Mouse (Mus musculus): ENCODE measurements around the gene Ranbp9.
"Not testable (repeated sequence)": the region's sequence is repeated elsewhere in the genome, so short reads cannot be mapped to it uniquely, and the experiment has no call there.

Gene Ranbp9

GRCm38 (mm10) chr13:43496660-43497059, 15.6 kb upstream of the Ranbp9 start:
- no peak for DNase-seq (ENCODE audit: extremely low spot score, low read depth, low spot score)

- DNase-seq (ENCODE audit: extremely low spot score, low read depth, low spot score): no peak
These were observed 14.6 kb upstream of the Ranbp9 start for GRCm38 (mm10) chr13:43495645-43496044.

DNA sequence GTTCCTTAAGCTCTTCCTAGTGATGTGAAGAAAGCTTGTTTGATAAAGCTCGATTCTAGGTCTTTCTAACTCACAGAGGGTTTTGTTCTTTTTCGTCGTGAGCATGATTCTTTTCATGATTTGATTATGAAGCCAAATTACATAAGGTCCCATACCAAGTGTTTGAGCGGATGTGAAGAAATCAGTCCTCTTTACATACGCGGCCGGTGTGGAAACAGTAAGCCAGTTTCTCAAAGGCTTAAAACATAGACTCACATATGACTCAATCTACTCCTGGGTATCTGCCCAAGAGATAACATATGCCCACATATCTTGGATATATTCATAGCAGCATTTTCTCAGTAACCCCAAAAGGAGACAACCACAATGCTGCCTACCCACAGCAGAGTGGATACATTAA, 12.6 kb upstream of the Ranbp9 start:
- DNase-seq (ENCODE audit: extremely low spot score, low read depth, low spot score): no peak

- DNase-seq (ENCODE audit: extremely low spot score, low read depth, low spot score): no peak
These were observed 12.0 kb upstream of the Ranbp9 start for GRCm38 (mm10) chr13:43493058-43493481.

DNA sequence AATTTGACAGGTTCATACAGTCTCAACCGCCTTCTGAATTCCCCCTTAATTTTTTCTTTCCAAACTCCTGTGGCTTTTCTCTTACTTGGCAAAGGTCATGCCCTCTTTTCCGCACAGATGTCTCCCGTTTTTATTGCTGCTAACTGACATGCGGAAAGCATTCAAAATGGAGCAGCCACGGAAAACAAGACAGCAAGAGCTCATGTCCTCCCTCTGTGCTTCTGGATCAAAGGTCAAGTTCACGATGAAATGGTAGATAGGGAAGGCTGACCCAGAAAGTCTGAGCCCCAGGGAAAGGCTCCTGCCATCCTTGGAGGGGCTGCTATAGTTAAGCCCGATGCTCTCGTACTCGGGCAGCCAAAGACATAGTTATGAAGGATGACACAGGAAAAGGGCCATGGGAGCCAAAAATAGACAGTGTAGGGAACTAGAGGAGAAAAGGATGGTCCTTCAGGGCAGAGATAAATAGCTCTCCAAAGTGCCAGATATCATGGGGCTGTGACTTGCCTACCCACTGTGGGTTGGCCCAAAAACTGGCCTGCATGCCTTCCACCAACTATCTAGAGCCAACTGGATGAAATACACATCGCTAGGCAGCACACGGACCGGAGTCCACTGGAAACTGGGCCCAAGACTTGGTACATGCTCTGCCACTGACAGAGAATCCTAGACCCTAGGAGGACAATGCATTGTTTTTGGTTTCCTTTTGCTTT, 5.6 kb upstream of the Ranbp9 start:
- no peak for DNase-seq (ENCODE audit: extremely low spot score, low read depth, low spot score)

GRCm38 (mm10) chr13:43485278-43485976, 4.3 kb upstream of the Ranbp9 start:
- no peak for DNase-seq (ENCODE audit: extremely low spot score, low read depth, low spot score)

- DNase-seq (ENCODE audit: extremely low spot score, low read depth, low spot score): no peak
These were observed 1.7 kb upstream of the Ranbp9 start for GRCm38 (mm10) chr13:43482782-43483181.

GRCm38 (mm10) chr13:43481859-43482245, 770 bp upstream of the Ranbp9 start:
- DNase-seq (ENCODE audit: extremely low spot score, low read depth, low spot score): no peak

GRCm38 (mm10) chr13:43480595-43480956, 506 bp downstream of the Ranbp9 start:
- no peak for DNase-seq (ENCODE audit: extremely low spot score, low read depth, low spot score)

- no peak for DNase-seq (ENCODE audit: extremely low spot score, low read depth, low spot score)
These were observed 1.1 kb downstream of the Ranbp9 start for GRCm38 (mm10) chr13:43479767-43480571.

DNA sequence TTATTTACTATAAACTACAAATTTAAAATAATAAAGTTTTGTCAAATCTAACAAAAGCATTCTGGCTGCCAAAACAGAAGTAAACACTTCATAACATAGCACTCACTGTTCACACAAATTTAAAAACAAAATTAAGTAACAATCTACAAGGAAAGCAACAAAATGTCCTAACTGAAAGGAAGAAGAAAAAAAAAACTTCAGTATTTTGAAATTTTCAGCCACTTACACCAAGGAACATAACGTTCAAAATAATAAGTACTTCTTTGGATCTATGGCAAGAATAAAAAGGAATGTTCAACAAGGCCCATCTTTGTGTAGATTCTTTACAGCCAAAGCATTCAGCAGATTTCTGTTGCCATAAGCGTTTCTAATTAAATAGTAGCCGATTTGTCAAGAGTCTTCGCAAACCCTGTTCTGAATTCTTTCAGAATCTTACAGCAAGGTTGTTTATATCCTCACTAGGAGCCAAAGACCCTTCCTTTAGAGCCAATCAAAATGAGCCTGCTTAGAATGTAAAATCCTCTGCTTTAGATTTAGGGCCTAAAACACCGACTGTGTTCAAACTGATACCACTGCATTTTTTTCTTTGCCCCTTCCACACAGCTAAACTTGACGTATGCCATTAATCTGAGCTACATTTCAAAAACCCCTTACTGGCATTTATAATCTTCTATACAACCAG, 1.9 kb downstream of the Ranbp9 start:
- DNase-seq (ENCODE audit: extremely low spot score, low read depth, low spot score): no peak

- DNase-seq (ENCODE audit: extremely low spot score, low read depth, low spot score): no peak
These were observed 2.5 kb downstream of the Ranbp9 start for GRCm38 (mm10) chr13:43478586-43478985.

- DNase-seq (ENCODE audit: extremely low spot score, low read depth, low spot score): no peak
These were observed 3.9 kb downstream of the Ranbp9 start for GRCm38 (mm10) chr13:43477098-43477697.

DNA sequence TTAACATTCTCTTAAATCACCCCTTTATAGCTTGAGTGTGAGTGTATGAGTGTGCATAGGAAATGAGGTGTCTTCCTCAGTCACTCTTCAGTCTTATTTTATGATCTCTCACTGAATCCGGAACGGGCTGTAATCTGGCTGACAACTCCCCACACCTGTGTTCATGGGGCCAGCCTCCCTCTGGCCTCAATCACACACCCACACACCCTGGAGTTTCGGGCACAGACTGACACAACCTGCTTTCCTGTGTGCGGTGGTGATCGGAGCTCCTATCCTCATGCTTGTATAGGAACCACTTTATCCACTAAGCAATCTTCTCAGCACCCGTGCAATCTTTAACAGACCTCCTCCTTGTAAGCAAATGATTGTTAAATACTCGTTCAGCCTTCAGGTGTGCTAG, 4.9 kb downstream of the Ranbp9 start:
- no peak for DNase-seq (ENCODE audit: extremely low spot score, low read depth, low spot score)

GRCm38 (mm10) chr13:43474722-43475121, 6.4 kb downstream of the Ranbp9 start:
- no peak for DNase-seq (ENCODE audit: extremely low spot score, low read depth, low spot score)

- DNase-seq (ENCODE audit: extremely low spot score, low read depth, low spot score): not testable (repeated sequence)
These were observed 9.2 kb downstream of the Ranbp9 start for GRCm38 (mm10) chr13:43471861-43472260.

GRCm38 (mm10) chr13:43469607-43470006, 11.5 kb downstream of the Ranbp9 start:
- DNase-seq (ENCODE audit: extremely low spot score, low read depth, low spot score): no peak

GRCm38 (mm10) chr13:43464605-43465004, 16.5 kb downstream of the Ranbp9 start:
- DNase-seq (ENCODE audit: extremely low spot score, low read depth, low spot score): no peak

DNA sequence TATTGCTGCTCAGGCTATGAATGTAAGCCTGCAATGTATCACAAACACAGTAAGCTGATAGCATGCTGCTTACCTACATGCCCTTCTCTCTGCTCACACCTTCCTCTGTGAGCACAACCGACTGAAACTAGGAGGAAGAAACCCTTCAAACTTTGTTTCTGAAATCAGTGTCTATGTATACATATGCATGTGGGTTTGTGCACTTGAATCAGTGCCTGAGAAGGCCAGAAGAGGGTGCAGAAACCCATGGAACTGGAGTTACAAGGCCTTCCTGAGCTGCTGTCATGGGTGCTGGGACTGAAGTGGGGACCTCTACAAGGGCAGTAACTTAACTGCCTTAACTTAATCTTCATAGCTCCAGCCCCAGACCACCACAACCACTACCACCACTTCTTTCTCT, 23.9 kb downstream of the Ranbp9 start:
- no peak for DNase-seq (ENCODE audit: extremely low spot score, low read depth, low spot score)

DNA sequence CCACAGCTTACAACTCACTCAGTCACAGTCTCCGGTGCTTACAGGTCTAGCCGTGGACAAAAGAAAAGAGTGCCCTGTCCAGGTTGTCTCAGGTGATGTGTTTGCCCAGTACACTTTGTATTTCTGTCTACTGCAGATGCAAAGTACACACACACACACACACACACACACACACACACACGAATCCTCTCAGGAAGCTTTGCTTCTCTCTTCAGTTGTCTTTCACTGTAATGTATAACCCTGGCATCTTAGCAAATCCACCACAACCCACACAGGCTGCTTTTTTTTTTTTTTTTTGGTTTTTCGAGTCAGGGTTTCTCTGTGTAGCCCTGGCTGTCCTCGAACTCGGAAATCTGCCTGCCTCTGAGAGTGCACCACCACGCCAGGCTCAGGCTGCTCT, 26.7 kb downstream of the Ranbp9 start:
- no peak for DNase-seq (ENCODE audit: extremely low spot score, low read depth, low spot score)
